Mouse (Mus musculus) kidney, adult 18-20 months (tissue): Measurements from ENCODE around the gene Pde12.
"Not testable (repeated sequence)": the region's sequence is repeated elsewhere in the genome, so short reads cannot be mapped to it uniquely, and the experiment has no call there.

Experiments
- DNase-seq: peaks from one replicate; pipeline ENCODE4 v3.0.0; 2021

Pde12 gene

DNA sequence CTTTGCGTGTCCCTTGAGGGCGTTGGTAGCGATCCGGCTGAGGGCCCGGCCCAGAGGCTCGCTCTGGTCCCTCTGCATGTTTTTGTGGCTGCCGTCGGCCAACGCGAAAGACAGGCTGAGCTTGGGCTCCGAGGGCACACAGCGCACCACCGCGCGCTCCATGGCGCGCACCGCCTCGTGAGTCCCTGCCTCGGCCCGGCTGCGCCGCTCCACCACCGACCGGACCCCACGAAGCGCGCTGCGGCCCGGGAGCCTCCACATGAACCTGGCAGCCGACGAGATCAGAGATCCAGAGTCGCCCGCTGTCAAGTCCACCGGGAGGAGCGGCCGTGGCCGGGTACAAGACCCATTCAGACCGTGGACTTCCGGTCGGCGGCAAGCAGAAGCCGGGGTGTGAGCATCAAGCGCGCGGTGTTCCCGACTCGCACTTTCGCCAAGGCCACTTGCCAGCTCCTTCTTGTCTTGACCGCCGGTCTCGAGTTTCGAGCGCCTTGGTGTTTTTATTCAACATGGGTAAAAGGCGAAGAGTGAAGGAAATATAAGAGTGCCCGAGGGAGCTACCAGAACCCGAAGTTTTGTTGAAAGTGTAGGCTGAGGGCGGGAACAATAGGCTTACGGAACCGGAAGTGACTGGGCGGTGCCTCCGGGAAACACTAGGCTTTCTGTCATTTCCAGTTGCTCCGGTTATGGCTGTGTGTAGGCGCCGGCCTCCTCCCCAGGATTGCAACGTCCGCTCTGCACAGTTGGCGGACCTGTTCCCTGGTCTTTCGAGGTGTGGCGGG is at the start of gene Pde12:
TSS of gene Pde12 (minus strand) at position 592 of the 782 bp plus-strand sequence.
- peak; percentile 95 for DNase-seq

DNA sequence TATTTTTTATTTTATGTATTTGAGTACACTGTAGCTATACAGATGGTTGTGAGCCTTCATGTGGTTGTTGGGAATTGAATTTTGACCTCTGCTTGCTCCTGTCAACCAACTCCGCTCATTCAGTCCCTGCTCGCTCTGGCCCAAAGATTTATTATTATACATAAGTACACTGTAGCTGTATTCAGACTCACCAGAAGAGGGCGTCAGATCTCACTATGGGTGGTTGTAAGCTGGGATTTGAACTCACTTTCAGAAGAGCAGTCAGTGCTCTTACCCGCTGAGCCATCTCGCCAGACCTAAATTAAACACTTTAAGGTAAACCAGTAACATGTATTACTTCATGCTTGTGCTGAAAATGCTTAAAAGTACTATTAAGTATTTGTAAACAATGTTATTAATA is 35.6 kb upstream of the Pde12 start:
- not testable (repeated sequence) for DNase-seq

- no peak for DNase-seq
Observed at GRCm38 (mm10) chr14:26697912-26698311, 28.2 kb upstream of the Pde12 start.

DNA sequence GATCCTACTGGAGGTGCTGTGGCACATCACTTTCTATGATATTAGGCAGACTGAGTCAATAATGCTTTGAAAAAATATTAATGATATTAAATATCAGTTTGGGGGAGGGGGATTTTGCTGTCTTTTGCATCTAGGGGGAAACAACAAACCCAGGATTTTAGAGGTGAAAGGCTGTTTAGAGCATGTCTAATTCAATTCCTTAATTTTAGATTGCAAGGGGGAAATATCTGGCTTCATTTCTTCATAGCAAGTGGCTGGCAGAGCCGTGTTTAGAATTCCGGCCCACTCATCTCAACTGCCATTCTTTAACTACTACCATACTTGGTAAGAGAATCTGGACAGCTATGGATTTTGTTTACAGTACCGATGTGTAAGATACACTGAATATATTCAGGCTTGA is 23.3 kb upstream of the Pde12 start, which contains the start of gene Dnah12:
TSS of gene Dnah12 (plus strand) at position 301 of the 400 bp plus-strand sequence.
- no peak for DNase-seq

- no peak for DNase-seq
Observed at GRCm38 (mm10) chr14:26691363-26691762, 21.7 kb upstream of the Pde12 start.

- no peak for DNase-seq
Observed at GRCm38 (mm10) chr14:26690727-26691126, 21.0 kb upstream of the Pde12 start.

DNA sequence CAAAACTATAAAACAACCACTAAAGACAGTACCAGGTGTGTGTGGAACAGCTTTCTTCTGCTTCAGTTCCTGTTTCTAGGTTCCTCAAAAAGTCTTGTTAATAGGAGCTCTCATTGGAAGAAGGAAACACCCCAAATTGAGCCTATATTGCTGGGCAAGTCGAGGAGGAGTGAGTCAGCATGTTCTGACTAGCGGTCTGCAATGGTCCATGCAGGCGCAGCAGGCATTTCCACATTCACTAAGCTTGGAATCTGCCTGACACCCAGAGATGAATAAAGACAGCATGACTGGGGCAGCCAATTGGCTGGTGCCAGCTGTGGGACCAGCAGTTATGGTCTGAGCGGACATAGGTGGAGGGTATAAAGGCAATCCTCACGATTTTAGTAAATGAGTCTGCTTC is 6.1 kb upstream of the Pde12 start:
- no peak for DNase-seq

DNA sequence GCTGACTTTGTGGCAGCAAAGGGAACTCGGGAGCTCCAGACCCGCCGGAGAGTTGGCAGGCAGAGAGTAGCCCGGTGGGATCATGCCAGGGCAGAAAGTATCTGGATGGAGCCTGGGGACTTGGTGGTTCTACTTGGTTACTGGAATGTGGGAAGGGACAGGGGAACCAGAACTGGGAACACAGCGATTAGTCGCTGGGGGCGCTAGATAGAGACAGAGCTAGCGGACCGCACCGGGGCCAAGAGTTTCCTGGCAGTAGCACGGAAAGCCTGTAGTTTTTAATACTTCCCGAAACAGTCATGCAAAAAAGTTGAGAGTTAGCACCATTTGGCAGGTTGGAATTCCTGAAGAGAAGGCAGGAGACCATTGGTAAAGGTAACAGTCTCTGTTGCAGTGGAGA is 5.7 kb upstream of the Pde12 start:
- peak; percentile 56 for DNase-seq

DNA sequence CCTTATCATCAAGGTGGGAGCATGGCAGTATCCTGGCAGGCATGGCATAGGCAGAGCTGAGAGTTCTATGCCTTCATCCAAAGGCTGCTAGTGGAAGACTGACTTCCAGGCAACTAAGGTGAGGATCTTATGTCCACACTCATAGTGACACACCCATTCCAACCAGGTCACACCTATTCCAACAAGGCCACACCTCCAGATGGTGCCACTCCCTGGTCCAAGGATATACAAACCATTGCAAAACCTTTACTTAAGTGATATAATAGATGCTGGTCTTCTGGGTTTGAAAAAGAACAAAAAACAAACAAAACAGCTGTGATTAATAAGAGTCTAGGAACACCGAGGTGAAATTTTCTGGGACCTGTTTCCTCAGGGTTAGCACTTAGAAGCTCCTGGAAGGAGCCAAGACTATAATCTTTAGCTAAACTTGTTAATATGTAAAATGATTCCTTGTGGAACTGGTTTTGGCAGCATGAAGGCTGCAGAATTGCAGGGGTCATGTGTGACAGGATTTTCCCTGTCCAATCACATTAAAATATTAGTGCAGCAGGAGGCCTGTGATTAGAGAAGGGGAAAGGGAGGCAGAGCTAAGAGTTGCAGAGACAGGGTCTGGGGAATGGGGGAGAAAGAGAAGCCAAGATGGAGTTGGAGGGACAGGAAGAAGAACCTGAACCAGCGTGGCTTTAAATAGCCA is 4.9 kb upstream of the Pde12 start:
- DNase-seq, result not testable (repeated sequence)

DNA sequence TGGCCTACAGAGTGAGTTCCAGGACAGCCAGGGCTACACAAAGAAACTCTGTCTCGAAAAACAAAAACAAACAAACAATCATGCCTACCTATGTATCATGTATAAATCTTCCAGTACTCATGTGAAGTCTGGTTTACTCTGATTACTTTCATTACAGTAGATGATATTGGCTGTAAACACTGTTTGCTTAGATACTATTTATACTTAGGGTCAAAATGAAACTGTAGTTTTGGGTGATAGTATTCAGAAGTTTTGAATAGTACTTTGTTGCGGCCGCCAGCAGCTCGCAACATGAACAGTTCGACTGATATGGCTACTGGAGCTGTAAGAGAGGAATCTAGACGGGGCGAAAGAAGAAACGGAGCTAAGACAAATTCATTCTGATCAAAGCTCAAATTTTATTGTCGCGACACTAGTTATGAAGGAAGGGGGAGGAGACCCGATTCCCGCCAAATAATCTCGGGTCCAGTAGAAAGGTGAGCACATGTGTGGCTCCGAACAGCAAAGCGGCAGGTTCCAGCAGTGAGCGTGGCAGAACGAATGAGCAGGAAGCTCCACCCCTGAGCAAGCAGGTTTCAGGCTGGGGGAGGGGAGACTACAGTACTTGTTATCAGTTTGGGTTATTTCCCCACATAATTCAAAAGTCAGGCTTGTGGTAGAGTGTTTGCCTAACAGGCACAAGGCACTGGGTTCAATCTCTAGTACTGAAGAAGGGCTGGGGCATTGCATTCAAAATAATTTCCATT is 2.4 kb upstream of the Pde12 start:
- not testable (repeated sequence) for DNase-seq

DNA sequence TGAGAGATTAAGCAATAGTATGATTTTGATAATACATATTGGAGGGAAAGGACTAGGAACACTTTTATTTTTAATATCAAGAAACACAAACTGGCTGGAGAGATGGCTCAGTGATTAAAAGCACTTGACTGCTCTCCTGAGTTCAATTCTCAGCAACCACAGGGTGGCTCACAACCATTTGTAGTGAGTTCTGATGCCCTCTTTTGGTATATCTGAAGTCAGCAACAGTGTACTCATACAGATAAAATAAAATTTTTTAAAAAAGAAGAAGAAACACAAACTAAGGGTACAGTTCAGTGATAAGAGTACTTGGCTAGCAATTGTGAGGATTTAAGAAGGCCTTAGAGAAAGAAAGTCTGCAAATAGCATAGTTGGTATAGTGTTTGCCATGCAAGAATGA is 1.3 kb upstream of the Pde12 start:
- no peak for DNase-seq

- DNase-seq, result peak; percentile 29
Observed at GRCm38 (mm10) chr14:26668371-26669291, 1.1 kb downstream of the Pde12 start.

- no peak for DNase-seq
Observed at GRCm38 (mm10) chr14:26667991-26668370, 1.7 kb downstream of the Pde12 start.

DNA sequence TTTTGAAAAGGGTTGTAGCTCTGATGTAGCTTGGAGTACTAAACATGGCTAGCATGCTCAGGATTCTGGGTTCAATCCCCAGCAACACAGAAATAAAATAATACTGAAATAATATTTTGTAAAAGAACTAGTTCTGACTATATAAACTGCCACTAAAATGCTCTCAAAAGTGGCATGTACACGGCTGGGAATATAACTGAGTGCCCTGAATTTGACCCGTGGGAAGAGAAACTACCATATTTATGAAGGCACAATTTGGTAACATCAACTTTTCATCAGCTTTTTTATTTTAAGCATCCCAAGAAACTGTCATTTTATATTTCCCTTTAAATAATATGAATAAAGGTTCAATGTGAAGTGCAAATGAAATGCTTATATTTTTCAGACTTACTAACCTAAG is 5.8 kb downstream of the Pde12 start:
- no peak for DNase-seq

DNA sequence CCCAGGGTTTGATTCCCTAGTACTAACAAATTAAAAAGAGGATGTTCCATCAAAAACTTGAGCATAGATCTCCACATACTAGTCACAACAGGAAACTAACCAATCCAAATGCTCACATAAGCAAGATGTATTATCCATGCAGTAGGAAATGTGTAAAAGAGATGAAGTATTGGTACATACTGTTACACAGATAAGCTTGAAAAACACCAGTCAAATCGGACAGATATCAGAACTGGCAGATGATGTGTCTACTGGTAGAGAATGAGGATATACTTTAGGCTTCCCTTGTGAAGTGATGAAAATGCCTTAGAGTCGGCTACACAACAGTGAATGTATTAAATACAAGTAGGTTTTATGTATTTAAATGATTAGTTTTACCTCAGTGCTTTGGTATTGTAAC is 7.2 kb downstream of the Pde12 start:
- no peak for DNase-seq

DNA sequence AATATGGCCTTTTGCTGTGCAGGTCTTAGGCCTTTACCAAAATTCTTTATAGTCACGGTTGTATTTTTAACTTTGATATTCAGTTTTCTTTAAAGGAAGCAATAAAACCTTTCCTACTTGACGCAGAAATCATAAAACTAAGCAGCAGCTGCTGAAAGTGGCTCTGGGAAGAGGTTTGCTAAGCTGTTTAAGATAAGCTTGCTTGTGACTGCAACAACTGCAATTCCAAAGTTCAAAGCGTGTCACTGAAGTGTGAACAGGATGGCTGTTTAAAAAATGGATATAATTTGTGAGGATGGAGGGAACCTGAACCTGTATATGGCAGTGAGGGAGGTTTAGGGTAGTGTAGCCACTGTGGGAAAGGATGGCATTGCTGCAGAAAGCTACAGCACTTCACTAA is 7.7 kb downstream of the Pde12 start:
- DNase-seq, result no peak

GRCm38 (mm10) chr14:26660233-26660632 is 9.4 kb downstream of the Pde12 start:
- no peak for DNase-seq

DNA sequence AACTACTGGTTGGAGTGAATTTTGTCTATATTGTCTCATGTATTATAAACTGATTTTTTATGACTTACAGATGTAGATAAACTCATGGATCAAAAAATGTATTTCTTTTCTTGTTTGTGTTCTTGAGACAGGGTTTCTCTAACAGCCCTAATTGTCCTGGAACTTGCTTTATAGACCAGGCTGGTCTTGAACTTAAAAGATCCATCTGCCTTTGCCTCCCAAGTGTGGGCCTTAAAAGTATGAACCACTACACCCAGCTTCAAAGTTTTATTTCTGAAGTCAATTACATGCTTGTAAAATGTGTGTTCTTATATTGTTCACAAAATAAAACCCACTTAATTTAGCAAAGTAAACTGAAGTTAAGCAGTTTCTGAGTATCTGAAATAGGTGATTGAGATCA is 11.5 kb downstream of the Pde12 start:
- DNase-seq, result no peak

- no peak for DNase-seq
Observed at GRCm38 (mm10) chr14:26651901-26652300, 17.8 kb downstream of the Pde12 start.

DNA sequence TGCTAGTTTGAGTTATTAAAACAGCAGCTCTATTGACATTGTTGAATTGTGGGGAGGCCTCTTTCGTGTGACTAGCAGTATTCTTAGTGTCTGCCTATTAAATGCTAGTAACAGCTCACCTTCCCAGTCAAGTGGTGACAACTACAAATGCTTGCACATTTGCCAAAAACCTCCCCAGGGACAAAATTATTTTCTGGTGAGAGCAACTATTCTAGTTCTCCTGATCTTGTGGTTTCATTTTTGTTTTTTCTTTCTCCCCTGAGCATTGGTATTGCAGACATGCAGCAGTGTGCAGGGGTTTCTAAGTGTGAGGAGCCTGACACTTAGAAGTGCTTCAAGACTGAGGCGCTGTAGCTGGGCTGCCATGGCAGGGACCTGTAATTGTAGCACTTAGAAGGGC is 21.9 kb downstream of the Pde12 start:
- DNase-seq, result no peak

DNA sequence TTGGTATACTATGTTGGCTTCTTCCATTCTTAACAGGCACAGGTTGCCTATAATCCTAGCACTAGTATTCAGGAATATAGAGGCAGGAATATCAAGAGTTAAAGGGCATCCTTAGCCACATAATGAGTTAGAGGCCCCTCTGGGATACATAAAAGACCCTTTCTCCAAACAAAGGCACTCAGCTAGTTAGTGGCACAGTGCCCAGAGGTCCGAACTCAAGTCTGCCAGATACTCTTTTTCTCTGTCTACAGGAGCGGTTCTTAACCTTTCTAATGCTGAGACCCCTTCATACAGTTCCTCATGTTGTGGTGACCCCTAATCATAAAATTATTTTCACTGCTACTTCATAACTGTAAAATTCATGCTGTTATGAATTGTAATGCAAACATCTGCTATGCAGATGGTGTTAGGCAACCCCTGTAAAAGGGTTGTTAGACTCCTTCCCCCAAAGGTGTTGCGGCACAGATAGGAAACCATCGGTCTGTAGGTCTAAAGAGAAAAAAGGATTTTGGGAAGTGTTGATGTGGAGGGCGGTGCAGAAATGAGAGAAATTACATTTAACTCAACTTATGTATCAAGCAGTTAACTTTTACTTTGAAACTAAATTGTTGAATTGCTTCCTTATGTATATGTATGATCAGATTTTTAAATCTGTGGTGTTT is 23.6 kb downstream of the Pde12 start:
- DNase-seq, result no peak

DNA sequence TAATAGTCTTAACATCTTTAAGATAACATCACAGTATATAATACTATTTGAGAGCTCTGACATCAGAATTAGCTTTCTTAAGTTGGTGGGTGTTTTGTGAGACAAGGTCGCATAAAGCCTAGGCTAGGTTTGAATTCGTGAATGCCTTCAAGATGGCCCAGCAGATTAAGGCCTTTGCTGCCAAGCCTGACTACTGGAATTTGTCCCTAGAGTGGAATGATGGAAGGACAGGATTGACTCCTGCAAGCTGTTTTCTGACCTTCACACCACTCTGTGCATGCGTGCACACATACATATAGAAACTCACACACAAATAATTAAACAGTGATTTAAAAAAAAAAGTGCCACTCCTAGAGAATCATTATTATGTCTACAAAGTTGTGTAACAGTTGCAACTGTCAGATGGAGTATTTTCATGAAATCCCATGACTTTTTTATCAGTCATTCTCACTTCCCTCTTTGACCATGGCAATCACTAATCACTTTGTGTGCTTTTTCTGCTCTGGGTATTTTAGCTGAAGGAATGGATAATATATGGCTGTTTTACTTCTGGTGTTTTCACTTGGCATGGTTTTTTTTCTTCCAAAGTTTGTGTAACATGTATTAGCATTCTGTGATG is 26.6 kb downstream of the Pde12 start:
- DNase-seq, result no peak
